Mouse (Mus musculus): ENCODE data around the gene Slc35f3. TPM values are rescaled to one million over a fixed set of nuclear protein-coding genes. Genes with fewer than 3 reads are reported as not detected.

Gene Slc35f3
- polyA plus RNA-seq, 1 experiment = 0.91 TPM

- 61% methylated on average over 2 of the region's 2 CpGs for WGBS
- no peak for TF ChIP-seq CTCF (IDR thresholded peaks at IDR 0.05; ENCODE audit: insufficient read depth, low read length)
- no peak for TF ChIP-seq POLR2A (IDR thresholded peaks at IDR 0.05; ENCODE audit: borderline replicate concordance, extremely low read depth, low read depth, low read length)
- Histone ChIP-seq H3K4me1 (ENCODE audit: control insufficient read depth, insufficient read depth, low read length) (no peaks in the 10 kb centered on the region), H3K4me3 (replicated peaks; ENCODE audit: extremely low read depth, low read depth, low read length) (no peak overlapping the region)
- DNase-seq = no peak
Measured at GRCm38 (mm10) chr8:126324931-126325330, 26.6 kb downstream of the Slc35f3 start.

GRCm38 (mm10) chr8:126326136-126326535 is 27.8 kb downstream of the Slc35f3 start:
- no peaks in the 10 kb centered on the region for H3K4me1 ChIP-seq (ENCODE audit: control insufficient read depth, insufficient read depth, low read length)
- no peak for DNase-seq
- 55% methylated on average over 1 of the region's 1 CpGs for WGBS
- TF ChIP-seq POLR2A (IDR thresholded peaks at IDR 0.05; ENCODE audit: borderline replicate concordance, extremely low read depth, low read depth, low read length) (no peak), CTCF (IDR thresholded peaks at IDR 0.05; ENCODE audit: insufficient read depth, low read length) (no peak)
- H3K4me3 ChIP-seq (replicated peaks; ENCODE audit: extremely low read depth, low read depth, low read length) = no peak overlapping the region

- no peak for TF ChIP-seq CTCF (IDR thresholded peaks at IDR 0.05; ENCODE audit: insufficient read depth, low read length)
- Histone ChIP-seq H3K4me3 (replicated peaks; ENCODE audit: extremely low read depth, low read depth, low read length) (no peak overlapping the region), H3K4me1 (ENCODE audit: control insufficient read depth, insufficient read depth, low read length) (no peaks in the 10 kb centered on the region)
- 58% methylated on average over 8 of the region's 8 CpGs for WGBS
- no peak for DNase-seq
Measured at GRCm38 (mm10) chr8:126326731-126327130, 28.4 kb downstream of the Slc35f3 start.

GRCm38 (mm10) chr8:126327786-126328185 is 29.4 kb downstream of the Slc35f3 start:
- H3K4me3 ChIP-seq (replicated peaks; ENCODE audit: extremely low read depth, low read depth, low read length) = no peak overlapping the region
- DNase-seq = no peak
- no peaks in the 10 kb centered on the region for H3K4me1 ChIP-seq (ENCODE audit: control insufficient read depth, insufficient read depth, low read length)
- TF ChIP-seq POLR2A (IDR thresholded peaks at IDR 0.05; ENCODE audit: borderline replicate concordance, extremely low read depth, low read depth, low read length) (no peak), CTCF (IDR thresholded peaks at IDR 0.05; ENCODE audit: insufficient read depth, low read length) (no peak)
- WGBS = 43% methylated on average over 5 of the region's 5 CpGs

GRCm38 (mm10) chr8:126338864-126339263 is 40.5 kb downstream of the Slc35f3 start:
- no peak for DNase-seq
- TF ChIP-seq CTCF (IDR thresholded peaks at IDR 0.05; ENCODE audit: insufficient read depth, low read length) = no peak
- TF ChIP-seq POLR2A (IDR thresholded peaks at IDR 0.05; ENCODE audit: borderline replicate concordance, extremely low read depth, low read depth, low read length) = no peak
- 71% methylated on average over 3 of the region's 3 CpGs for WGBS
- Histone ChIP-seq H3K4me3 (replicated peaks; ENCODE audit: extremely low read depth, low read depth, low read length) (no peak overlapping the region), H3K4me1 (ENCODE audit: control insufficient read depth, insufficient read depth, low read length) (no peaks in the 10 kb centered on the region)

- no peak for TF ChIP-seq POLR2A (IDR thresholded peaks at IDR 0.05; ENCODE audit: borderline replicate concordance, extremely low read depth, low read depth, low read length)
- TF ChIP-seq CTCF (IDR thresholded peaks at IDR 0.05; ENCODE audit: insufficient read depth, low read length) = no peak
- WGBS = 81% methylated on average over 3 of the region's 3 CpGs
- DNase-seq = no peak
- Histone ChIP-seq H3K4me3 (replicated peaks; ENCODE audit: extremely low read depth, low read depth, low read length) (no peak overlapping the region), H3K4me1 (ENCODE audit: control insufficient read depth, insufficient read depth, low read length) (no peaks in the 10 kb centered on the region)
Measured at GRCm38 (mm10) chr8:126339357-126339756, 41.0 kb downstream of the Slc35f3 start.

GRCm38 (mm10) chr8:126341200-126341599 is 42.8 kb downstream of the Slc35f3 start:
- Histone ChIP-seq H3K4me1 (ENCODE audit: control insufficient read depth, insufficient read depth, low read length) (no peaks in the 10 kb centered on the region), H3K4me3 (replicated peaks; ENCODE audit: extremely low read depth, low read depth, low read length) (no peak overlapping the region)
- no peak for DNase-seq
- WGBS = 28% methylated on average over 1 of the region's 1 CpGs
- TF ChIP-seq POLR2A (IDR thresholded peaks at IDR 0.05; ENCODE audit: borderline replicate concordance, extremely low read depth, low read depth, low read length) (no peak), CTCF (IDR thresholded peaks at IDR 0.05; ENCODE audit: insufficient read depth, low read length) (no peak)

GRCm38 (mm10) chr8:126343427-126343826 is 45.1 kb downstream of the Slc35f3 start:
- DNase-seq = no peak
- TF ChIP-seq CTCF (IDR thresholded peaks at IDR 0.05; ENCODE audit: insufficient read depth, low read length) = no peak
- TF ChIP-seq POLR2A (IDR thresholded peaks at IDR 0.05; ENCODE audit: borderline replicate concordance, extremely low read depth, low read depth, low read length) = no peak
- WGBS = 80% methylated on average over 5 of the region's 5 CpGs
- no peaks in the 10 kb centered on the region for H3K4me1 ChIP-seq (ENCODE audit: control insufficient read depth, insufficient read depth, low read length)
- no peak overlapping the region for H3K4me3 ChIP-seq (replicated peaks; ENCODE audit: extremely low read depth, low read depth, low read length)

GRCm38 (mm10) chr8:126345100-126345499 is 46.7 kb downstream of the Slc35f3 start:
- 59% methylated on average over 4 of the region's 4 CpGs for WGBS
- no peak for DNase-seq

GRCm38 (mm10) chr8:126353259-126353658 is 54.9 kb downstream of the Slc35f3 start:
- TF ChIP-seq POLR2A (IDR thresholded peaks at IDR 0.05; ENCODE audit: borderline replicate concordance, extremely low read depth, low read depth, low read length) (no peak), CTCF (IDR thresholded peaks at IDR 0.05; ENCODE audit: insufficient read depth, low read length) (no peak)
- H3K4me1 ChIP-seq (ENCODE audit: control insufficient read depth, insufficient read depth, low read length) = no peaks in the 10 kb centered on the region
- H3K4me3 ChIP-seq (replicated peaks; ENCODE audit: extremely low read depth, low read depth, low read length) = no peak overlapping the region
- WGBS = 71% methylated on average over 1 of the region's 1 CpGs
- no peak for DNase-seq

More at GRCm38 (mm10) chr8:126345100-126345499, 46.7 kb downstream of the Slc35f3 start:
- no peak overlapping the region for H3K4me3 ChIP-seq (replicated peaks; ENCODE audit: extremely low read depth, low read depth, low read length)
- no peaks in the 10 kb centered on the region for H3K4me1 ChIP-seq (ENCODE audit: control insufficient read depth, insufficient read depth, low read length)
- no peak for TF ChIP-seq CTCF (IDR thresholded peaks at IDR 0.05; ENCODE audit: insufficient read depth, low read length)
- no peak for TF ChIP-seq POLR2A (IDR thresholded peaks at IDR 0.05; ENCODE audit: borderline replicate concordance, extremely low read depth, low read depth, low read length)
